Mouse (Mus musculus): ENCODE results near the gene Cdk5r1. TPM values are rescaled to one million over a fixed set of nuclear protein-coding genes. Genes with fewer than 3 reads are reported as not detected.

Cdk5r1 gene
- total RNA-seq, 1 experiment: 1.8 TPM

DNA sequence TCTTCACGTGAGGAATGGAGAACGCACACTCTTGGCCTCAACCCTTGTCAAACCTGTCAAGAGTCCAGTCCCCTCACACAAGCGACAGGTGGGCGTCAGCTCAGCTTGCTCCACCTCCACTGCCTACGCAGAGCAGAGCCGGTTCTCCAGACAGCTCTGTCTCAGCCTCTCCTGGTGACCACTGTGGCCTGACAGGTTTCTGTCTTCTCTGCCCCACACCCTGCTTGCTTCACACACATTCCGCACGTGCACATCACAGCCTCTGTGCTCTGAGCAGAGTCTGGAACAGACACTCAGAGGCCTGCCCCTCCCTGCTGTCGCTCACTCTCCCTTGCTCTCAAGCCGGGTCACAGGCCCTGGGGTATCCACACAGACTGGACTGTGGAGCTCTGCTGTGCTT is 14.0 kb downstream of the Cdk5r1 start:
- Histone ChIP-seq H3K9me3 (ENCODE audit: control insufficient read depth, insufficient read depth, low read depth, low read length) (no peaks in the 10 kb centered on the region), H3K9ac (ENCODE audit: insufficient read depth, low read depth, low read length, poor library complexity, severe bottlenecking) (no peak overlapping the region), H3K36me3 (ENCODE audit: control insufficient read depth, insufficient read depth, low read length, poor library complexity, severe bottlenecking) (no peaks in the 10 kb centered on the region), H3K27ac (ENCODE audit: insufficient read depth, low read depth, low read length, poor library complexity, severe bottlenecking) (no peak overlapping the region), H3K4me1 (ENCODE audit: control insufficient read depth in 2 of 2, insufficient read depth in 2 of 2, low read length in 2 of 2, poor library complexity in 1 of 2) (no peaks in the 10 kb centered on the region), H3K4me3 (ENCODE audit: insufficient read depth in 1 of 2, low read depth in 1 of 2, low read length in 2 of 2, poor library complexity in 1 of 2, severe bottlenecking in 1 of 2) (no peak overlapping the region)
- TF ChIP-seq ZNF384 (IDR thresholded peaks at IDR 0.05; ENCODE audit: low read depth, low read length) (no peak), MAFK (IDR thresholded peaks at IDR 0.05; ENCODE audit: insufficient read depth, low read depth, low read length) (no peak), CHD2 (IDR thresholded peaks at IDR 0.05; ENCODE audit: low read depth, low read length) (no peak)
- in situ Hi-C loops (cut with MboI; ENCODE audit: low sequenced_read_pairs in 2 of 2, unreplicated experiment in 2 of 2): no loop called here
- no peak for DNase-seq (ENCODE audit: low read depth, low spot score)

DNA sequence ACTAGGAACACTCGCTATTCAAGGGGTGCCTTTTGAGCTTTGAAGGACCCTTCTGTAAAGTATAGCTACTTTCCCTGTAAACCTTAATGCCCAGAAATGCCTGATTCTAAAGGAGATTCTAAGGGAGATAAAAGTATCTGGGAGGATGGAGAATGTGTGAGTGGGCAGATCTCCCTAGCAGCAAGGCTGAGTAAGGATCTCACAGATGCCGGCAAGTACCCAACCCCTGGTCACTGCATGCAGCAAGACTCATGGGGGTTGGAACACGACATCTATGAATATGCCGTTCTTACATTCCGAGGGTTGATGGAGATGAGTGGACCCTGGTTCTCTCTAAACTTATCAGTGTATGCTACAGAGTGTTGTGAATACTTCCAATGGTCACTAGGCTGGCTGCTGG is 16.4 kb downstream of the Cdk5r1 start:
- H3K36me3 ChIP-seq (ENCODE audit: control insufficient read depth, insufficient read depth, low read length, poor library complexity, severe bottlenecking): no peaks in the 10 kb centered on the region
- H3K4me1 ChIP-seq (ENCODE audit: control insufficient read depth in 2 of 2, insufficient read depth in 2 of 2, low read length in 2 of 2, poor library complexity in 1 of 2): no peaks in the 10 kb centered on the region
- TF ChIP-seq HCFC1 (IDR thresholded peaks at IDR 0.05; ENCODE audit: borderline replicate concordance, insufficient read depth, low read length): no peak
- no peak for TF ChIP-seq ZNF384 (IDR thresholded peaks at IDR 0.05; ENCODE audit: low read depth, low read length)
- TF ChIP-seq ZC3H11A (IDR thresholded peaks at IDR 0.05; ENCODE audit: borderline replicate concordance, low read depth, low read length): no peak
- TF ChIP-seq MAFK (IDR thresholded peaks at IDR 0.05; ENCODE audit: insufficient read depth, low read depth, low read length): no peak
- TF ChIP-seq CHD2 (IDR thresholded peaks at IDR 0.05; ENCODE audit: low read depth, low read length): no peak
- in situ Hi-C loops (cut with MboI; ENCODE audit: low sequenced_read_pairs in 2 of 2, unreplicated experiment in 2 of 2): no loop called here
- no peak overlapping the region for H3K9ac ChIP-seq (ENCODE audit: insufficient read depth, low read depth, low read length, poor library complexity, severe bottlenecking)
- no peak overlapping the region for H3K27ac ChIP-seq (ENCODE audit: insufficient read depth, low read depth, low read length, poor library complexity, severe bottlenecking)
- DNase-seq (ENCODE audit: low read depth, low spot score): no peak
- no peaks in the 10 kb centered on the region for H3K9me3 ChIP-seq (ENCODE audit: control insufficient read depth, insufficient read depth, low read depth, low read length)
- no peak overlapping the region for H3K4me3 ChIP-seq (ENCODE audit: insufficient read depth in 1 of 2, low read depth in 1 of 2, low read length in 2 of 2, poor library complexity in 1 of 2, severe bottlenecking in 1 of 2)

DNA sequence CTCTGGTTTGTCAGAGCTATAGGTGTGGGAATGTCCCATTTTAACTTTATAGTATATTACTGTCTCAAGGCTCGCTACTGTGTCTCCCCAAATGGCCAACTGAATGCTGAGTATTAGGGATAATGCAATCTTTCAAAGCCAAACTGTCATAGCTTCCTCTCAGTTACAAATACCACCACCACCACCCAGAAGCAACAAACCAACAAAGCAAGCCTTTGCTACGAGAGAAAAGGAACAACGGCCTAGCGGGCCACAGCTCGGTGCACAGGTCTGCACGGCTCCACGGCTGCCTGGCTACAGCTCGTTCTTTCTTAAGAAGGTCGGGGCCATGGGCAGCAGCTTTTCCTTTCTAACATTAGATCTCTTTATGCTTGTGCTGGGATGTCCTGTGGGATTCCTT is 18.0 kb downstream of the Cdk5r1 start:
- no peaks in the 10 kb centered on the region for H3K36me3 ChIP-seq (ENCODE audit: control insufficient read depth, insufficient read depth, low read length, poor library complexity, severe bottlenecking)
- no peak overlapping the region for H3K27ac ChIP-seq (ENCODE audit: insufficient read depth, low read depth, low read length, poor library complexity, severe bottlenecking)
- H3K4me3 ChIP-seq (ENCODE audit: insufficient read depth in 1 of 2, low read depth in 1 of 2, low read length in 2 of 2, poor library complexity in 1 of 2, severe bottlenecking in 1 of 2): no peak overlapping the region
- H3K9me3 ChIP-seq (ENCODE audit: control insufficient read depth, insufficient read depth, low read depth, low read length): no peaks in the 10 kb centered on the region
- peaks cover 1 to 12% of the 10 kb centered on the region in 2 experiments; a peak in 2 of 4 replicates for H3K4me1 ChIP-seq (ENCODE audit: control insufficient read depth in 2 of 2, insufficient read depth in 2 of 2, low read length in 2 of 2, poor library complexity in 1 of 2)
- H3K9ac ChIP-seq (ENCODE audit: insufficient read depth, low read depth, low read length, poor library complexity, severe bottlenecking): no peak overlapping the region
- no peak for TF ChIP-seq ZC3H11A (IDR thresholded peaks at IDR 0.05; ENCODE audit: borderline replicate concordance, low read depth, low read length)
- no peak for TF ChIP-seq CHD2 (IDR thresholded peaks at IDR 0.05; ENCODE audit: low read depth, low read length)
- in situ Hi-C loops (cut with MboI; ENCODE audit: low sequenced_read_pairs in 2 of 2, unreplicated experiment in 2 of 2): no loop called here
- DNase-seq (ENCODE audit: low read depth, low spot score): no peak

DNA sequence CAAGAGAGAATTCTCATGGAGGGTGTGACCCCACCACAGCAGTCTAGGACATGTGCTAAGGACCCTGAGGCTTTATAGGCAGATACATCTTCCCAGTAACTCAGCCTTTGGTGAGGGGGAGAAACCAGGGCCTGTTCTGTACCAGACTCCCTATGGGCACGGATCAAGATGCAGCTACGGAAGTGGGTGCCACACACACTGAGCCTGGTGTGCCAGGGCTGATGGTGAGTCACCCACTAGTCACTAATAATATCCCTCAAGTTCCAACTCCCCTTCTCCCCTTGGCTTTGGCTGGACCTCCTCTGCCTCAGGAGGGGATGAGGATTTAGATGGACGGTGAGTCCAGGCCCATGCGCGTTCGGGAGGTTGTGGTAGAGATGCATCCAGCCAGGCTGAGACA is 19.1 kb downstream of the Cdk5r1 start:
- H3K9ac ChIP-seq (ENCODE audit: insufficient read depth, low read depth, low read length, poor library complexity, severe bottlenecking): no peak overlapping the region
- H3K9me3 ChIP-seq (ENCODE audit: control insufficient read depth, insufficient read depth, low read depth, low read length): no peaks in the 10 kb centered on the region
- no peak overlapping the region for H3K4me3 ChIP-seq (ENCODE audit: insufficient read depth in 1 of 2, low read depth in 1 of 2, low read length in 2 of 2, poor library complexity in 1 of 2, severe bottlenecking in 1 of 2)
- no peak for TF ChIP-seq ZNF384 (IDR thresholded peaks at IDR 0.05; ENCODE audit: low read depth, low read length)
- no peak for TF ChIP-seq CHD2 (IDR thresholded peaks at IDR 0.05; ENCODE audit: low read depth, low read length)
- no peaks in the 10 kb centered on the region for H3K36me3 ChIP-seq (ENCODE audit: control insufficient read depth, insufficient read depth, low read length, poor library complexity, severe bottlenecking)
- no peak overlapping the region for H3K27ac ChIP-seq (ENCODE audit: insufficient read depth, low read depth, low read length, poor library complexity, severe bottlenecking)
- peaks cover 1 to 15% of the 10 kb centered on the region in 2 experiments; a peak in 2 of 4 replicates for H3K4me1 ChIP-seq (ENCODE audit: control insufficient read depth in 2 of 2, insufficient read depth in 2 of 2, low read length in 2 of 2, poor library complexity in 1 of 2)
- in situ Hi-C loops (cut with MboI; ENCODE audit: low sequenced_read_pairs in 2 of 2, unreplicated experiment in 2 of 2): no loop called here
- no peak for DNase-seq (ENCODE audit: low read depth, low spot score)

DNA sequence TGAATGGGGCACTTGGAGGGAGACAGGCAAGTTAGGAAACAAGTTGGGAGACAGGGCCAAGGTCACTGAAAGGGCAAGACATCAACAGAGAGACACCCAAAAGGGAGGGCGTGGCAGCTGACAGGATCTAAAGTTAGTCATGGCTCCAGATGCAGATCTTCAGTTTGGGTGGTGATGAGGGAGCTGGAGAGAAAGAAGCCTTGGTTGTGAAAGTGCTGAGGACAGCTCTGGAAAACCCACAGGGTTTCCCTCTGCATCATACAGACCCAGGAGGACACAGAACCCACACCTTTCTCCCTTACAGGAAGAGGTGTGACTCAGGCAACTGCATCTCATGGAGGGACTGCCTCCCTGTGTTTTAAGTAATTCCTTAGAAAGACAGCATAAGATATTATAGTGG is 19.8 kb downstream of the Cdk5r1 start:
- Histone ChIP-seq H3K36me3 (ENCODE audit: control insufficient read depth, insufficient read depth, low read length, poor library complexity, severe bottlenecking) (no peaks in the 10 kb centered on the region), H3K4me3 (ENCODE audit: insufficient read depth in 1 of 2, low read depth in 1 of 2, low read length in 2 of 2, poor library complexity in 1 of 2, severe bottlenecking in 1 of 2) (no peak overlapping the region), H3K27ac (ENCODE audit: insufficient read depth, low read depth, low read length, poor library complexity, severe bottlenecking) (no peak overlapping the region), H3K9me3 (ENCODE audit: control insufficient read depth, insufficient read depth, low read depth, low read length) (no peaks in the 10 kb centered on the region), H3K4me1 (ENCODE audit: control insufficient read depth in 2 of 2, insufficient read depth in 2 of 2, low read length in 2 of 2, poor library complexity in 1 of 2) (peaks cover 1 to 15% of the 10 kb centered on the region in 2 experiments; a peak in 2 of 4 replicates), H3K9ac (ENCODE audit: insufficient read depth, low read depth, low read length, poor library complexity, severe bottlenecking) (no peak overlapping the region)
- DNase-seq (ENCODE audit: low read depth, low spot score): no peak
- no peak for TF ChIP-seq MAFK (IDR thresholded peaks at IDR 0.05; ENCODE audit: insufficient read depth, low read depth, low read length)
- no peak for TF ChIP-seq CHD2 (IDR thresholded peaks at IDR 0.05; ENCODE audit: low read depth, low read length)
- no peak for TF ChIP-seq HCFC1 (IDR thresholded peaks at IDR 0.05; ENCODE audit: borderline replicate concordance, insufficient read depth, low read length)
- TF ChIP-seq ZNF384 (IDR thresholded peaks at IDR 0.05; ENCODE audit: low read depth, low read length): no peak
- TF ChIP-seq ZC3H11A (IDR thresholded peaks at IDR 0.05; ENCODE audit: borderline replicate concordance, low read depth, low read length): no peak
- in situ Hi-C loops (cut with MboI; ENCODE audit: low sequenced_read_pairs in 2 of 2, unreplicated experiment in 2 of 2): no loop called here

Measured in ES-E14 (cell line).